Mouse (Mus musculus) C2C12 (cell line): ENCODE data around the gene Med12l.

Experiments used
- CEBPB ChIP-seq: IDR thresholded peaks from one replicate; pipeline ENCODE4 v1.6.1; 2011; ENCODE audit warnings: low read depth, mild to moderate bottlenecking, control low read depth, moderate library complexity
- CTCF ChIP-seq: IDR thresholded peaks from one replicate; pipeline ENCODE4 v1.5.1; 2011; ENCODE audit not compliant: control insufficient read depth, insufficient read depth, insufficient read length
- FOSL1 ChIP-seq: IDR thresholded peaks from one replicate; pipeline ENCODE4 v1.8.0; 2011; ENCODE audit warnings: mild to moderate bottlenecking, low read length; ENCODE audit not compliant: poor library complexity, insufficient read depth, severe bottlenecking
- MAX ChIP-seq: IDR thresholded peaks from one replicate; pipeline ENCODE4 v1.6.1; 2011; ENCODE audit warnings: mild to moderate bottlenecking, control low read depth
- MYOD1 ChIP-seq: IDR thresholded peaks from one replicate; pipeline ENCODE4 v1.6.1; 2011; ENCODE audit warnings: low read depth; ENCODE audit not compliant: control insufficient read depth, insufficient read length
- MYOG ChIP-seq: IDR thresholded peaks from one replicate; pipeline ENCODE4 v1.6.1; 2011; ENCODE audit not compliant: control insufficient read depth, insufficient read length; ENCODE audit errors: extremely low read depth

GRCm38 (mm10) chr3:59128681-59129080 lies 123.1 kb downstream of the Med12l start:
- TF ChIP-seq CTCF (no peak), MYOD1 (no peak), MYOG (no peak), FOSL1 (no peak), MAX (no peak), CEBPB (no peak)
